Mouse (Mus musculus) kidney, adult 2 months (tissue): ENCODE results near the gene Drc1. TPM values are rescaled to one million over a fixed set of nuclear protein-coding genes. Genes with fewer than 3 reads are reported as not detected.

Experiments used
- DNase-seq: peaks from one replicate; pipeline ENCODE4 v3.0.0; 2021
- H3K27ac ChIP-seq: fragments of 200-500 bp; 2 replicates; pipeline ENCODE4 v1.5.1; 2012; ENCODE audit warnings: low read depth, low read length, control low read depth, inconsistent platforms; ENCODE audit not compliant: insufficient read depth
- H3K27me3 ChIP-seq: fragments of 200-500 bp; replicated peaks from 2 replicates; pipeline ENCODE4 v1.6.1; 2012; ENCODE audit warnings: mild to moderate bottlenecking, moderate library complexity, low read length, inconsistent platforms; ENCODE audit not compliant: control insufficient read depth, insufficient read depth
- H3K36me3 ChIP-seq: fragments of 200-500 bp; 2 replicates; pipeline ENCODE4 v1.6.1; 2012; ENCODE audit warnings: mild to moderate bottlenecking, moderate library complexity, low read length, inconsistent platforms; ENCODE audit not compliant: control insufficient read depth, insufficient read depth
- H3K4me1 ChIP-seq: fragments of 200-500 bp; 2 replicates; pipeline ENCODE4 v1.6.1; 2011; ENCODE audit warnings: low read length; ENCODE audit not compliant: control insufficient read depth, insufficient read depth
- H3K4me3 ChIP-seq: fragments of 200-500 bp; 2 replicates; pipeline ENCODE4 v1.5.1; 2011; ENCODE audit warnings: mild to moderate bottlenecking, low read depth, low read length, control low read depth; ENCODE audit not compliant: insufficient read depth
- CTCF ChIP-seq: fragments of 200-500 bp; conservative IDR thresholded peaks from 2 replicates; pipeline ENCODE4 v1.5.1; 2011; ENCODE audit warnings: low read depth, mild to moderate bottlenecking, control low read depth, low read length, moderate library complexity, mixed read lengths; ENCODE audit not compliant: insufficient read depth, insufficient read length
- POLR2A ChIP-seq: fragments of 200-500 bp; IDR thresholded peaks from one replicate; pipeline ENCODE4 v1.6.1; 2011; ENCODE audit warnings: low read depth, low read length, control low read depth
- WGBS: fragments of 180-500 bp; shearing (Covaris S2); methylation state at CpG from one replicate; pipeline ENCODE4 v1.1.7; 2018; 5-methylcytosine and 5-hydroxymethylcytosine counted together
- polyA plus RNA-seq: library from polyadenylated mRNA; depleted of rRNA; stranded (reverse); fragments of >200 nt; gene quantifications from 2 replicates; pipeline ENCODE4 v1.2.3, GENCODE M21; 2012

Drc1 gene
- polyA plus RNA-seq, 1 experiment = 0.28 TPM

GRCm38 (mm10) chr5:30382876-30383275 is 101.7 kb downstream of the Drc1 start:
- WGBS = 64% methylated on average over 7 of the region's 7 CpGs
- DNase-seq = no peak
- Histone ChIP-seq H3K27me3 (no peaks in the 10 kb centered on the region), H3K27ac (no peak overlapping the region), H3K4me1 (no peaks in the 10 kb centered on the region), H3K36me3 (no peaks in the 10 kb centered on the region), H3K4me3 (no peak overlapping the region)
- TF ChIP-seq CTCF (no peak), POLR2A (no peak)

GRCm38 (mm10) chr5:30387726-30388125 is 106.5 kb downstream of the Drc1 start:
- TF ChIP-seq CTCF (no peak), POLR2A (no peak)
- H3K36me3 ChIP-seq = no peaks in the 10 kb centered on the region

GRCm38 (mm10) chr5:30389836-30390235 is 108.6 kb downstream of the Drc1 start:
- no peak for TF ChIP-seq POLR2A
- no peak for TF ChIP-seq CTCF
- no peaks in the 10 kb centered on the region for H3K36me3 ChIP-seq
- no peak overlapping the region for H3K27ac ChIP-seq
- 86% methylated on average over 5 of the region's 5 CpGs for WGBS
- H3K4me1 ChIP-seq = no peaks in the 10 kb centered on the region
- H3K4me3 ChIP-seq = no peak overlapping the region
- no peaks in the 10 kb centered on the region for H3K27me3 ChIP-seq
- no peak for DNase-seq

More at GRCm38 (mm10) chr5:30387726-30388125, 106.5 kb downstream of the Drc1 start:
- no peak overlapping the region for H3K4me3 ChIP-seq
- H3K27me3 ChIP-seq = no peaks in the 10 kb centered on the region
- no peaks in the 10 kb centered on the region for H3K4me1 ChIP-seq
- no peak overlapping the region for H3K27ac ChIP-seq
- 82% methylated on average over 6 of the region's 6 CpGs for WGBS
- DNase-seq = no peak

GRCm38 (mm10) chr5:30391473-30391872 is 110.3 kb downstream of the Drc1 start:
- no peak overlapping the region for H3K4me3 ChIP-seq
- no peaks in the 10 kb centered on the region for H3K27me3 ChIP-seq
- H3K27ac ChIP-seq = no peak overlapping the region
- TF ChIP-seq POLR2A = no peak
- TF ChIP-seq CTCF = peak; percentile 93
- H3K36me3 ChIP-seq = no peaks in the 10 kb centered on the region
- 28% methylated on average over 7 of the region's 7 CpGs for WGBS
- no peaks in the 10 kb centered on the region for H3K4me1 ChIP-seq
- DNase-seq = peak; percentile 61

- WGBS = 82% methylated on average over 5 of the region's 5 CpGs
Measured at GRCm38 (mm10) chr5:30400521-30400920, 119.3 kb downstream of the Drc1 start.

GRCm38 (mm10) chr5:30401165-30401564 is 120.0 kb downstream of the Drc1 start:
- no peak overlapping the region for H3K27ac ChIP-seq
- DNase-seq = no peak
- no peak for TF ChIP-seq CTCF
- no peak for TF ChIP-seq POLR2A
- H3K36me3 ChIP-seq = no peaks in the 10 kb centered on the region
- WGBS = 26% methylated on average over 8 of the region's 8 CpGs
- no peaks in the 10 kb centered on the region for H3K27me3 ChIP-seq
- no peaks in the 10 kb centered on the region for H3K4me1 ChIP-seq
- no peak overlapping the region for H3K4me3 ChIP-seq

More at GRCm38 (mm10) chr5:30400521-30400920, 119.3 kb downstream of the Drc1 start:
- Histone ChIP-seq H3K4me1 (no peaks in the 10 kb centered on the region), H3K36me3 (no peaks in the 10 kb centered on the region), H3K27ac (no peak overlapping the region), H3K27me3 (no peaks in the 10 kb centered on the region), H3K4me3 (no peak overlapping the region)
- no peak for TF ChIP-seq CTCF
- no peak for DNase-seq

- Histone ChIP-seq H3K27me3 (no peaks in the 10 kb centered on the region), H3K4me1 (no peaks in the 10 kb centered on the region), H3K4me3 (no peak overlapping the region), H3K27ac (no peak overlapping the region), H3K36me3 (no peaks in the 10 kb centered on the region)
- no peak for DNase-seq
- no peak for TF ChIP-seq POLR2A
- TF ChIP-seq CTCF = no peak
- 29% methylated on average over 9 of the region's 9 CpGs for WGBS
Measured at GRCm38 (mm10) chr5:30406876-30407275, 125.7 kb downstream of the Drc1 start.

- no peak for TF ChIP-seq CTCF
- WGBS = 56% methylated on average over 10 of the region's 10 CpGs
- DNase-seq = peak; percentile 58
- Histone ChIP-seq H3K4me1 (no peaks in the 10 kb centered on the region), H3K27ac (no peak overlapping the region), H3K36me3 (no peaks in the 10 kb centered on the region), H3K27me3 (no peaks in the 10 kb centered on the region), H3K4me3 (no peak overlapping the region)
Measured at GRCm38 (mm10) chr5:30411524-30411923, 130.3 kb downstream of the Drc1 start.
